Mouse (Mus musculus) limb, embryonic 15.5 days (tissue): Measurements from ENCODE around the gene Mterf4. TPM values are rescaled to one million over a fixed set of nuclear protein-coding genes. Genes with fewer than 3 reads are reported as not detected.

Experiments used
- ATAC-seq: fragments of 200-750 bp; cut with Nextera tagmentation; 2 replicates; pipeline ENCODE4 v1.8.0; 2017; ENCODE audit warnings: low read depth, moderate TSS enrichment; ENCODE audit not compliant: insufficient number of reproducible peaks, low FRiP score, low TSS enrichment
- H3K27ac ChIP-seq: fragments of 300-500 bp; sonication (generic); 2 replicates; pipeline ENCODE4 v1.5.1; 2015; ENCODE audit warnings: moderate library complexity, mild to moderate bottlenecking, inconsistent platforms
- H3K27me3 ChIP-seq: fragments of 300-500 bp; sonication (generic); 2 replicates; pipeline ENCODE4 v1.6.1; 2015; ENCODE audit warnings: inconsistent platforms
- H3K36me3 ChIP-seq: fragments of 300-500 bp; sonication (generic); 2 replicates; pipeline ENCODE4 v1.6.1; 2015; ENCODE audit warnings: inconsistent platforms
- H3K4me1 ChIP-seq: fragments of 300-500 bp; sonication (generic); 2 replicates; pipeline ENCODE4 v1.6.1; 2015; ENCODE audit warnings: inconsistent platforms
- H3K4me2 ChIP-seq: fragments of 300-500 bp; sonication (generic); 2 replicates; pipeline ENCODE4 v1.6.1; 2015; ENCODE audit warnings: mild to moderate bottlenecking, inconsistent platforms
- H3K4me3 ChIP-seq: fragments of 300-500 bp; sonication (generic); 2 replicates; pipeline ENCODE4 v1.5.1; 2015; ENCODE audit warnings: mild to moderate bottlenecking, inconsistent platforms
- H3K9ac ChIP-seq: fragments of 300-500 bp; sonication (generic); 2 replicates; pipeline ENCODE4 v1.6.1; 2015; ENCODE audit warnings: inconsistent platforms
- H3K9me3 ChIP-seq: fragments of 300-500 bp; sonication (generic); 2 replicates; pipeline ENCODE4 v1.6.1; 2016; ENCODE audit warnings: inconsistent platforms
- WGBS: fragments of 180-500 bp; shearing (Covaris S2); methylation state at CpG from one replicate; pipeline ENCODE4 v1.1.7; 2015; 5-methylcytosine and 5-hydroxymethylcytosine counted together
- microRNA-seq: library from miRNA; unstranded; fragments of <30 nt; microRNA quantifications from one replicate; pipeline ENCODE4, GENCODE M21; 2016
- polyA plus RNA-seq: library from polyadenylated mRNA; unstranded; fragments of >200 nt; fragmentation: Nextera tagmentation; extraction: Ambion mirVana; gene quantifications from 2 replicates; pipeline ENCODE4 v1.2.1, GENCODE M21; 2015

Mterf4 gene
- polyA plus RNA-seq, 1 experiment from 2014 or later, result 28.1 TPM

- 90% methylated on average over 1 of the region's 1 CpGs for WGBS
- no peak overlapping the region for H3K4me2 ChIP-seq
- H3K9ac ChIP-seq, result no peak overlapping the region
- H3K36me3 ChIP-seq, result peaks cover 17% of the 10 kb centered on the region
- H3K27me3 ChIP-seq, result 0 out of 2 replicates have a peak, but pooled peaks cover 6% of the 10 kb centered on the region
- H3K27ac ChIP-seq, result no peak overlapping the region
- no peak for ATAC-seq
- peaks cover 23% of the 10 kb centered on the region for H3K4me1 ChIP-seq
- H3K9me3 ChIP-seq, result no peaks in the 10 kb centered on the region
- H3K4me3 ChIP-seq, result no peak overlapping the region
Observed at GRCm38 (mm10) chr1:93257560-93257959, 48.2 kb downstream of the Mterf4 start.

GRCm38 (mm10) chr1:93255761-93256160 lies 50.0 kb downstream of the Mterf4 start:
- H3K4me3 ChIP-seq, result no peak overlapping the region
- 88% methylated on average over 7 of the region's 7 CpGs for WGBS
- no peak overlapping the region for H3K27ac ChIP-seq
- H3K4me1 ChIP-seq, result peaks cover 34% of the 10 kb centered on the region
- H3K36me3 ChIP-seq, result peaks cover 5% of the 10 kb centered on the region
- ATAC-seq, result no peak
- 0 out of 2 replicates have a peak, but pooled peaks cover 6% of the 10 kb centered on the region for H3K27me3 ChIP-seq
- no peaks in the 10 kb centered on the region for H3K9me3 ChIP-seq
- H3K4me2 ChIP-seq, result no peak overlapping the region
- no peak overlapping the region for H3K9ac ChIP-seq

DNA sequence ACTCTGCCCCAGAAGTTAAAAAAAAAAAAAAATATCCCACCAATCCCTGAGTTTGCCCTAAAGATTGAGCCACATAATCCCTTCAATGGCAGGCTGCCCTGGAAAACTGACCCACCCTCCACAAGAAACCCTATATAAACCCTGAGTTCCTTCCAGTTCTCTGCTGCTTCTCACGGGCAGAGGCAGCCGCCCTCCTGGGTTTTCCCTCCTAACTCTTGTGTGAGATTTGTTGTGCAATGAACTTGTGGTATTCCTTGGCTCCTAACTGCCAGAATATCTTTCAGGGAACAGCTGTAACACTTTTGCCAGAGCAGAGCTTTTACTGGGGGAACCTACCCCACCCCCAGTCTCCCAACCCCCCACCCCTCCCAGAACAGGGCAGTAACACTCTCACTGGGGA lies 53.1 kb downstream of the Mterf4 start:
- Histone ChIP-seq H3K4me3 (no peak overlapping the region), H3K9ac (no peak overlapping the region), H3K27ac (peak overlapping the region; percentile 59), H3K9me3 (no peaks in the 10 kb centered on the region), H3K36me3 (no peaks in the 10 kb centered on the region; the same call in 1 of the 2 replicates), H3K4me2 (no peak overlapping the region), H3K27me3 (0 out of 2 replicates have a peak, but pooled peaks cover 6% of the 10 kb centered on the region), H3K4me1 (peaks cover 34% of the 10 kb centered on the region)
- ATAC-seq, result no peak
- 18% methylated on average over 2 of the region's 2 CpGs for WGBS

Small RNAs within 50 kb of the gene (microRNA-seq; reads per million reads assigned to microRNA genes)
- gene Mir6345 (not detected), gene Mir6901 (not detected), gene Mir6902 (not detected)

Other genes starting within 250 kb of the Mterf4 start
- 18.7 and 19.1 TPM in 2 replicates for gene Kif1a, start 204.0 kb downstream of the Mterf4 start, polyA plus RNA-seq
- not detected in 2 replicates for gene Agxt, start 170.7 kb downstream of the Mterf4 start, polyA plus RNA-seq
- gene 2310007B03Rik, start 145.0 kb downstream of the Mterf4 start, polyA plus RNA-seq, result 27.6 and 28.8 TPM in 2 replicates
- 0.23 and 0.24 TPM in 2 replicates for gene Crocc2, start 137.2 kb downstream of the Mterf4 start, polyA plus RNA-seq
- gene Sned1, start 70.1 kb downstream of the Mterf4 start, polyA plus RNA-seq, result 15.2 and 16.0 TPM in 2 replicates
- 48.0 and 55.7 TPM in 2 replicates for gene Ppp1r7, start 36.9 kb upstream of the Mterf4 start, polyA plus RNA-seq
- 12.3 and 13.1 TPM in 2 replicates for gene Pask, start 37.6 kb upstream of the Mterf4 start, polyA plus RNA-seq
- 2.8 and 4.1 TPM in 2 replicates for gene Ano7, start 68.0 kb upstream of the Mterf4 start, polyA plus RNA-seq
- 205 and 213 TPM in 2 replicates for gene Hdlbp, start 172.9 kb upstream of the Mterf4 start, polyA plus RNA-seq
- gene Farp2, start 206.2 kb upstream of the Mterf4 start, polyA plus RNA-seq, result 7.9 and 8.7 TPM in 2 replicates